Mouse (Mus musculus): ENCODE data around the gene Cnbp. TPM values are rescaled to one million over a fixed set of nuclear protein-coding genes. Genes with fewer than 3 reads are reported as not detected.

Cnbp gene
- polyA plus RNA-seq, 1 experiment from 2014 or later = 526 TPM

DNA sequence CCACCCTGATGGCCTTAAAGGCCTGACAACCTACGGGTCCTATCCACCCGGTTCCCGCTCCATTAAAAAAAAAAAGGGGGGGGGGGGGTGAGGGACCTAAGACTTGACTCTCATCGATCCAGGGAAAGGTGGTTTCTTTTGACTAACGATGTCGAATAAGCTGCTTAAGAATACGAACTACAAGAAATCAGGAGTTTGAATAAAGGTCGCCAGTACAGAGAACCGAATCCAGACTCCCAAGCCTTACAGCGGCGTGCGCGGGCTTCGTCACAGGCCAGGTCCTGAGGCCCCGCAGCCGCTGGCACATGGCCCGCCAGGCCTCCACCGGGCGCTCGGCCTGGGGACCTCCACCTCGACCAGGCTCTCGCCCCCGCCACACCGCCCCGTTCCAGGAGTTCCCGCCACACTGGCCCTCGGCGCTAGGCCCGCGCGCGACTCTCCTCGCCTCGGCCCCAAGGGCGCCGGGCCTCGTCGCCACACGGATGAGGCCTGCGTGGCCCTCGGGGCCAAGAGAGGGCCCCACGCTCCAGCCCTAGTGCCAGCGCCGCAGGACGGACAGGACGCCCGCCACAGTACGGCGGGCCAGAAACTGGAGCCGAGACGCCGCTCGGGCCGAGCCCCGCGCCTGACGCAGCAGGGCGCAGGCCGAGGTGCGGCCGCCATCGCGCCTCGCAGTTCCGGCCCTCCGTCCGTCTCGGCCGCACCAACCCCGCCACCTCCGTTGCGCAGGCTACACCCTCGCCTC is 579 bp downstream of the Cnbp start:
- peak; percentile 75 for ATAC-seq (ENCODE audit: insufficient read depth)
- WGBS (ENCODE audit: insufficient replicate concordance) = under 1% methylated on average over 73 of the region's 73 CpGs
- Histone ChIP-seq H3K36me3 (replicated peaks) (peaks cover 34% of the 10 kb centered on the region), H3K4me2 (peak overlapping the region; percentile 90), H3K27me3 (no peaks in the 10 kb centered on the region), H3K9ac (peak overlapping the region; percentile 98), H3K4me3 (replicated peaks) (peak overlapping the region; percentile 90), H3K4me1 (replicated peaks) (peaks cover 51% of the 10 kb centered on the region), H3K9me3 (replicated peaks) (no peaks in the 10 kb centered on the region), H3K27ac (replicated peaks) (peak overlapping the region; percentile 91)

DNA sequence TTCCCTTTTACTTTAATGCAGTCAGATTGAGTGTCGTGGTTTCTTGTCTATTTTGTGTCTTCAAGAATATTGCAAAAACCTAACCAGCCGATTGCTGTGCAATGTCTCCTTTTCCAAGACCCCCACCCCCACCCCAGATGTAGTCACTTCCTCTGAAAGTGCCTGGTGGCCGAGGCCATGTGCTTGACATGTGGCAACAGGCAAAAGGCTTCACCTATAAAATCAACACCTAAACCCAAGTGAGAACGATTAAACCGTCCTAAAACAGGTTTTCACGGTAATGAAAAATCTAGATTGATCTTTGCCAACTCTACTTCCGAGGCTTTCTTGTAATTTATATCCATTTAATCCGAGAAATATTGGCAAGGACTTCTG is 1.1 kb downstream of the Cnbp start:
- H3K4me2 ChIP-seq = peak overlapping the region; percentile 90
- WGBS (ENCODE audit: insufficient replicate concordance) = 0% methylated on average over 8 of the region's 8 CpGs

DNA sequence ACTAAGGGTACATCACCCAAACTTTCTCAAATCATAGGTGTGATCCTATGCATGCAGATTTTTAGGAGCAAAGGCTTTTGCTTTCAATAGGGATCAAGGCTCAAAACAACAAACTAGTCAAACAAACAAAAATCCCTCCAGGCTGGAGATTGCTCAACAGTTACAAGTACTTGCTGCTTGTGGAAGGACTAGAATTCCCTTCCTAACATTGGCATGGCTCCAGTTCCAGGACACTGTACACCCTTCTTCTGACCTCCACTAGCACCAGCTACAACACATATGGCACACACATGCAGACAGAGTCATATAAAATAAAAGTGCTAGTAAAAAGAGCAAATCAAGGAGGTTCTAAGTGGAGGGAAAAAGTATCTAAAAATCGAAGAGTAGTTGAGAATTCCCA is 4.1 kb downstream of the Cnbp start:
- no peaks in the 10 kb centered on the region for H3K27me3 ChIP-seq
- H3K9ac ChIP-seq = peak overlapping the region; percentile 19; the same call in 1 of the 2 replicates
- 58% methylated on average over 1 of the region's 1 CpGs for WGBS (ENCODE audit: insufficient replicate concordance)
- H3K36me3 ChIP-seq (replicated peaks) = peaks cover 67% of the 10 kb centered on the region
- no peaks in the 10 kb centered on the region for H3K9me3 ChIP-seq (replicated peaks)
- peaks cover 33% of the 10 kb centered on the region for H3K4me1 ChIP-seq (replicated peaks)
- H3K4me2 ChIP-seq = peak overlapping the region; percentile 10
- no peak overlapping the region for H3K4me3 ChIP-seq (replicated peaks)
- peak overlapping the region; percentile 34; the same call in 1 of the 2 replicates for H3K27ac ChIP-seq (replicated peaks)
- ATAC-seq (ENCODE audit: insufficient read depth) = no peak

More for the DNA sequence above, 1.1 kb downstream of the Cnbp start:
- peak overlapping the region; percentile 90 for H3K4me3 ChIP-seq (replicated peaks)
- peaks cover 53% of the 10 kb centered on the region for H3K4me1 ChIP-seq (replicated peaks)
- ATAC-seq (ENCODE audit: insufficient read depth) = no peak
- peaks cover 39% of the 10 kb centered on the region for H3K36me3 ChIP-seq (replicated peaks)
- H3K9me3 ChIP-seq (replicated peaks) = no peaks in the 10 kb centered on the region
- peak overlapping the region; percentile 91; the same call in 1 of the 2 replicates for H3K27ac ChIP-seq (replicated peaks)
- no peaks in the 10 kb centered on the region for H3K27me3 ChIP-seq
- peak overlapping the region; percentile 98 for H3K9ac ChIP-seq

DNA sequence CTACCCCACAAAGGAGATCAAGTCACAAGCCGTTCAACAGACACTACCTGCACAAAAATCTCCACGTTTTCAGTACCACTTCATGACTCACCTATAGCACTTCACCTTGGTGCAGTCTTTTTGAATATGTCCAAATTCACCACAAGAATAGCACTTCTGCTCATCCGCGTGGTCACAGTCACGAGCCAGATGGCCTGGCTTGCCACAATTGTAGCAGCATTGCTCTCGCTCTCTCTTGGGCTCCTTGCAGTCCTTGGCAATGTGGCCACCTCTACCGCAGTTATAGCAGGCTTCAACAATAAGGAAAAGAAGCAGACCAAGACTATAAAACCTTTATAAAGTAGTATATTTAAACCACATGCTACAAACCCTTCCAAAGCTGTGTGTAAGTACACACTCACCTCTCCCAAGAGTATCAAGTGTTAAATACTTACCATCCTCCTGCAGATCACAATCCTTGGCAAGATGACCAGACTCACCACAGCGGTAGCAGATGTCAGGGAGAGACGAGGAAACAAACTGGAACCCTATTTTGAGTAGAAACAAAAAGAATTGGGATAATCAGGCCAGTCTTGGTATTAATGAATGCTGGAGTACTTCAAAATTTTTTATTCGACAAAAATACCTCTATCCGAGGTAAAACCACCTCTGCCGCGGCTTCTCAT is 5.7 kb downstream of the Cnbp start:
- Histone ChIP-seq H3K9ac (no peak overlapping the region), H3K4me3 (replicated peaks) (no peak overlapping the region), H3K9me3 (replicated peaks) (no peaks in the 10 kb centered on the region), H3K36me3 (replicated peaks) (peaks cover 76% of the 10 kb centered on the region), H3K27ac (replicated peaks) (no peak overlapping the region), H3K4me1 (replicated peaks) (peaks cover 35% of the 10 kb centered on the region), H3K4me2 (no peak overlapping the region), H3K27me3 (no peaks in the 10 kb centered on the region)
- ATAC-seq (ENCODE audit: insufficient read depth) = no peak
- 88% methylated on average over 13 of the region's 13 CpGs for WGBS (ENCODE audit: insufficient replicate concordance)

DNA sequence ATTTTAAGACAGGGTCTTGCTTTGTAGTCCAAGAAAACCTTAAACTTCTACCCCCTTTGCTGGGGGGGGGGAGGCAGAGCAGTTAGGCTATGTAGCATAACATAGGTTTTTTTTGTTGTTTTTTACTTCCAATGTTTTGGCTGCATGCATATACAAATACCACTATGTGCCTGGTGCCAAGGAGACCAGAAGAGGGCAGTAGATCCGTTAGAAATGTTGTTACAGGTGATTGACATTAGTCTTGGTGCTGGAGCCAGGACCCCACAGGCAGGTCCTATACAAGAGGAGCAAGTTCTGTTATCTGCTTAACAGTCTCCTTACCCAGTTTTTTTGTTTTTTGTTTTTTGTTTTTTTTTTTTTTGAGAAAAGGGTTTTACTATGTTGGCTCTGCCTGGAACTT is 8.7 kb downstream of the Cnbp start:
- H3K27me3 ChIP-seq = no peaks in the 10 kb centered on the region
- H3K4me2 ChIP-seq = no peak overlapping the region
- no peak overlapping the region for H3K9ac ChIP-seq
- H3K9me3 ChIP-seq (replicated peaks) = no peaks in the 10 kb centered on the region
- no peak for ATAC-seq (ENCODE audit: insufficient read depth)
- WGBS (ENCODE audit: insufficient replicate concordance) = 10% methylated on average over 1 of the region's 1 CpGs
- H3K36me3 ChIP-seq (replicated peaks) = peaks cover 60% of the 10 kb centered on the region
- no peak overlapping the region for H3K27ac ChIP-seq (replicated peaks)
- peaks cover 37% of the 10 kb centered on the region for H3K4me1 ChIP-seq (replicated peaks)
- H3K4me3 ChIP-seq (replicated peaks) = no peak overlapping the region

DNA sequence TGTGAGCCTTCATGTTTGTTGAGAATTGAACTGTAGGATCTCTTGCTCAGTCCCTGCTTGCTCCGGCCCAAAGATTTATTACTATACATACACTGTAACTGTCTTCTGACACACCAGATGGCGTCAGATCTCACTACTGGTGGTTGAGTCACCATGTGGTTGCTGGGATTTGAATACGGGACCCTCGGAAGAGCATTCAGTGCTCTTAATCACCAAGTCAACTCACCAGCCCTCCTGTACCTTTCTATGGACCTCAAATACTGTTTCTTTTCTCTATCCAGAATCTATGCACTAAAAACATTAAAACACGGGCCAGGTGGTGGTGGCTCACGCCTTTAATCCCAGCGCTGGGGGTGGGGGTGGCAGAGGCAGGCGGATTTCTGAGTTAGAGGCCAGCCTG is 9.3 kb downstream of the Cnbp start:
- no peak overlapping the region for H3K9ac ChIP-seq
- no peak overlapping the region for H3K4me2 ChIP-seq
- H3K4me1 ChIP-seq (replicated peaks) = peaks cover 37% of the 10 kb centered on the region
- ATAC-seq (ENCODE audit: insufficient read depth) = no peak
- H3K4me3 ChIP-seq (replicated peaks) = no peak overlapping the region
- 68% methylated on average over 8 of the region's 8 CpGs for WGBS (ENCODE audit: insufficient replicate concordance)
- peaks cover 57% of the 10 kb centered on the region for H3K36me3 ChIP-seq (replicated peaks)
- H3K27ac ChIP-seq (replicated peaks) = no peak overlapping the region
- no peaks in the 10 kb centered on the region for H3K9me3 ChIP-seq (replicated peaks)
- H3K27me3 ChIP-seq = no peaks in the 10 kb centered on the region

DNA sequence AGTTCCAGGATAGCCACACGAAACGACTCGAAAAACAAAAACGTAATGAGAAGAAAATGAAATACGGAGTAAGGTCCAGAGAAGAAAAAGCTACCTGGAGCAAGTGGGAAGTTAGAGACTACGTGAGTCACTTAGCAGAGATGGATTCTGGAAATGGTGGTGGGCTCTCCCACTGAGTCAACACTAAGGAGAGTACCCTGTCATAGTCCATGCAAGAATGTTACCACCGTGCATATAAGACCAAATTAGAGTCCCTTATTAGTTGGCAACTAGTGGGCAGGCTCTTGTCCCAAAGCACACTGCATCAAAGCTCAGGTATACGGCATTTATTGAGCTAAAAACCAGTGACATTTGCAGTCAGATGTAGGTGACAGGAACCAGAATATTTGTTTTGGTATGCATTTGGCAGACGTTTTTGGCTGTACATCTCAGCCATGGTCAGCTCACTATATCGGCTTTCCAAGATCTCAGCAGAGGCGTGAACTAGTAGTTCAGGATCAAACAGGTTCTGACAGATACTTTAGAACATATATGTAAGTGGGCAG is 11.0 kb downstream of the Cnbp start:
- no peaks in the 10 kb centered on the region for H3K9me3 ChIP-seq (replicated peaks)
- H3K27me3 ChIP-seq = no peaks in the 10 kb centered on the region
- H3K27ac ChIP-seq (replicated peaks) = peak overlapping the region; percentile 99
- ATAC-seq (ENCODE audit: insufficient read depth) = no peak
- WGBS (ENCODE audit: insufficient replicate concordance) = 47% methylated on average over 11 of the region's 11 CpGs
- peak overlapping the region; percentile 87 for H3K4me3 ChIP-seq (replicated peaks)
- peaks cover 35% of the 10 kb centered on the region for H3K4me1 ChIP-seq (replicated peaks)
- peak overlapping the region; percentile 87 for H3K9ac ChIP-seq
- H3K4me2 ChIP-seq = peak overlapping the region; percentile 90
- H3K36me3 ChIP-seq (replicated peaks) = peaks cover 52% of the 10 kb centered on the region

DNA sequence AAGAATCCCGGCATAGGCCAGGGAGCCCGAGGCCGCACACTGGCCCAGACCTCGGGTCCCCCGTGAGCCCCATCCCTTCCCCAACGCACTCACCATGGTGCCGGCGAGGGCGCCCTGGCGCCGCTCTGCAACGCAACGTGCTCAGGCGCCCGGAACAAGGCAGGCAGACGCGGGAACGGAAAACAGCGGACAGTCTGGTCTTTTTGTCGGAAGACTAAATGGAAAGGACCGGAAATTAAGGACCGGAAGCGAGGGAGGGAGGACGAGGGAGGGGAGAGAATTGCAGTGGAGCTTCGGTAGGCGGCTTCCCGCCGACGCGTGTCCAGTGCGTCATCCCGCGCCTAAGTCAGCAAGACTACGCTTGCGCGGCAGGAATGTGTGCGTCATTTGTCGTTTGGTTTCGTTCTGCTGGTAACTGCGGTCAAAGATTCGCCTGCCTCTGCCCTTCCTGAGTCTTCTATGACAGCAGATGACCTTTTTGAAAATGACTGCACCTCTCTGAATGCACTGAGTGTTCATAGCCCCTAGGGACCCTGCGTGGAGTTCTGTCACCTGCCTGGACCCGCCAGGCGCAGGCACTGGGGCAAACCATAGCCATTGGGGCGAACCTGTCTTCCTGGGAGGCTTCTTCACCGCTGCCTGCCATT is 12.2 kb downstream of the Cnbp start, which contains the start of gene Isy1:
Isy1 (minus strand) TSS at position 248 of the 647 bp plus-strand sequence.
- peaks cover 50% of the 10 kb centered on the region for H3K36me3 ChIP-seq (replicated peaks)
- no peaks in the 10 kb centered on the region for H3K27me3 ChIP-seq
- under 1% methylated on average over 46 of the region's 46 CpGs for WGBS (ENCODE audit: insufficient replicate concordance)
- peak within 1 kb of the TSS; percentile 90 for H3K4me2 ChIP-seq
- peak within 1 kb of the TSS; percentile 99 for H3K27ac ChIP-seq (replicated peaks)
- H3K4me3 ChIP-seq (replicated peaks) = peak within 1 kb of the TSS; percentile 87
- ATAC-seq (ENCODE audit: insufficient read depth) = peak; percentile 96
- peak within 1 kb of the TSS; percentile 87 for H3K9ac ChIP-seq
- H3K9me3 ChIP-seq (replicated peaks) = no peaks in the 10 kb centered on the region
- peaks cover 35% of the 10 kb centered on the region for H3K4me1 ChIP-seq (replicated peaks)

DNA sequence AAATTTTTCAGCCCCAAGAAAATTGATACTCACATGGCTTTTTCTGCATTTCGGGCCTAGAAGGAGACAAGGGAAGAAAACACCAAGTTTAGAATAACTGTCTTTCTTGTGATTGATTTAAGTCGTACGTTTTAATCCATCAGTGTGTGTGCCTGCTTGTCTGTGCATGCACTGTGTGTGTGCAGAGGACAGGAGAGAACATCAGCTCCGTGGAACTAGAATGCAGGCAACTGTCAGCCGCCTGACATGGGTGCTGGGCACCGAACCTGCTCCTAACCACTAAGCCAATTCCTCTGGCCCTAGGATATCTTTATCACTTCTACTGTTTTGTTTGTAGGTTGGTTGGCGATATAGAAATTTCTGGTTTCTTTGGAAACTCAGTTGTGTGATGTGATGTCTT is 15.2 kb downstream of the Cnbp start, which contains the start of gene Gm45140:
Gm45140 (minus strand) TSS at position 101 of the 400 bp plus-strand sequence.
- Histone ChIP-seq H3K4me1 (replicated peaks) (peaks cover 30% of the 10 kb centered on the region), H3K36me3 (replicated peaks) (peaks cover 46% of the 10 kb centered on the region), H3K4me3 (replicated peaks) (no peak within 1 kb of the TSS), H3K9me3 (replicated peaks) (no peaks in the 10 kb centered on the region), H3K27ac (replicated peaks) (no peak within 1 kb of the TSS), H3K4me2 (no peak within 1 kb of the TSS), H3K27me3 (no peaks in the 10 kb centered on the region), H3K9ac (no peak within 1 kb of the TSS)
- no peak for ATAC-seq (ENCODE audit: insufficient read depth)
- WGBS (ENCODE audit: insufficient replicate concordance) = 84% methylated on average over 7 of the region's 7 CpGs

DNA sequence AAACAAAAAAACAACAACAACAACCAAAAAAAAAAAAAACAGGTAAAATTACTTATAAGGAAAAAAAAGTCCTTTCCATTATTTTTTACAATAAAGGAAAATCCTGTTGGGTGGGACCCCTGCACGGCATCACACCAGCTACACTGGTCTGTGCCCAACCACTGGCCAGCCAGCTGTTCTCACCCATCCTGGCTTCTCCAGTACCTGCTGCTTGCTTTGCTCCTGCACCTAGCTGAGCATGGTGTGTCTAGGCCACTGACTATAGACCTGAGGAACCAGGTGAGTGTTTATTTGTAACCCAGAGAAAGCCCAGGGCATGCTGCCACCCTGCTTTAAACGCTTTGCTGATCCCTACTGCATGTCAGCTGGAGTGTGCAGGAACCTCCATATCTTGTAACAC is 30.5 kb downstream of the Cnbp start:
- no peak for ATAC-seq (ENCODE audit: insufficient read depth)
- no peak overlapping the region for H3K4me3 ChIP-seq (replicated peaks)
- no peaks in the 10 kb centered on the region for H3K9me3 ChIP-seq (replicated peaks)
- no peak overlapping the region for H3K9ac ChIP-seq
- H3K36me3 ChIP-seq (replicated peaks) = peaks cover 94% of the 10 kb centered on the region
- no peak overlapping the region for H3K27ac ChIP-seq (replicated peaks)
- no peaks in the 10 kb centered on the region for H3K27me3 ChIP-seq
- WGBS (ENCODE audit: insufficient replicate concordance) = 90% methylated on average over 2 of the region's 2 CpGs
- H3K4me1 ChIP-seq (replicated peaks) = no peaks in the 10 kb centered on the region; the same call in 1 of the 2 replicates
- H3K4me2 ChIP-seq = no peak overlapping the region

DNA sequence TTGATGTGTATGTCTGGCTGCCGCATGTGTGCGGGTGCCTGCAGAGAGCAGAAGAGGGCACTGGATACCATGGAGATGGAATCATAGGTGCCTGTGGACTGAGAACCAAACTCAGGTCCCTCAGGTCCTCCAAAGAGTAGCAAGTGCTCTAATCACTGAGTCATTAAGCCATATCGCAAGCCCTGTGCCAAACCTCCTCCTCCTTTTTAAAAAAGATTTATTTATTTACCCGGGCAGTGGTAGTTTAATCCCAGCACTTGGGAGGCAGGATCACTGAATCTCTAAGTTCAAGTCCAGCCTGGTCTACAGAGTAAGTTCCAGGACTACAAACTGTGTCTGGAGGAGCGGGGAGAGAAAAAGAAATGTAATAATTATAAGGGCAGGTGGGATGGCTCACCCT is 36.4 kb downstream of the Cnbp start:
- Histone ChIP-seq H3K36me3 (replicated peaks) (peaks cover 43% of the 10 kb centered on the region), H3K4me1 (replicated peaks) (peaks cover 32% of the 10 kb centered on the region)
- WGBS (ENCODE audit: insufficient replicate concordance) = 81% methylated on average over 5 of the region's 5 CpGs

More for the DNA sequence above, 36.4 kb downstream of the Cnbp start:
- Histone ChIP-seq H3K9ac (no peak overlapping the region), H3K27ac (replicated peaks) (no peak overlapping the region), H3K4me2 (no peak overlapping the region), H3K4me3 (replicated peaks) (no peak overlapping the region), H3K9me3 (replicated peaks) (no peaks in the 10 kb centered on the region), H3K27me3 (no peaks in the 10 kb centered on the region)
- no peak for ATAC-seq (ENCODE audit: insufficient read depth)
